Mouse (Mus musculus) liver (tissue): ENCODE measurements at regions not wholly inside any gene's neighbourhood (a gene's known extent, or its start where the extent isn't known, plus 50 kb on each side); places are given as distances from the start of the nearest gene placed in this dataset.
A peak's percentile ranks its signal among the peaks of the same experiment; 100 is the strongest.

ENCODE experiments used
- DNase-seq: peaks from one replicate; pipeline ENCODE4 v3.0.0-alpha.2; 2020; ENCODE audit warnings: mixed read lengths

- no peak for DNase-seq
These were observed 106.5 kb upstream of the Klf14 start for GRCm38 (mm10) chr6:31065419-31065818.

- no peak for DNase-seq
These were observed 108.0 kb upstream of the Klf14 start for GRCm38 (mm10) chr6:31066861-31067260.

DNA sequence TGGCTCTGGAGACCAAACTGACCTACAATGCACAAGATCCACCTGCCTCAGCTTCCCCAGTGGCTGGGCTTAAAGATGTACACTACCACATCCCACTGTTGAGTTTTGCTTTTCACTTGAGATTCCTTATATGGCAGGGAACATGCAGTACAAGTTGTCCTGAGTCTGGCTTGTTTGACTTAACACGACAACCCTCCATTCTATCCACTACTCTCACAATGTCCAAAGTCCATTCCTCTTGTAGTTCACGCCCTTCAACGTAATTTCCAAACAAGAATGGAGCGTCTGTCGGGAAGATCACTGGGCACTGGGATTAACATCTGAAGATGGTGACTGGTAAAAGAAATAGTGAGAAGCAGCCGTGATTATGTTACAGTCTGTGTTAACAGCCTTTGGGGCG, 108.6 kb upstream of the Klf14 start:
- DNase-seq = no peak

DNA sequence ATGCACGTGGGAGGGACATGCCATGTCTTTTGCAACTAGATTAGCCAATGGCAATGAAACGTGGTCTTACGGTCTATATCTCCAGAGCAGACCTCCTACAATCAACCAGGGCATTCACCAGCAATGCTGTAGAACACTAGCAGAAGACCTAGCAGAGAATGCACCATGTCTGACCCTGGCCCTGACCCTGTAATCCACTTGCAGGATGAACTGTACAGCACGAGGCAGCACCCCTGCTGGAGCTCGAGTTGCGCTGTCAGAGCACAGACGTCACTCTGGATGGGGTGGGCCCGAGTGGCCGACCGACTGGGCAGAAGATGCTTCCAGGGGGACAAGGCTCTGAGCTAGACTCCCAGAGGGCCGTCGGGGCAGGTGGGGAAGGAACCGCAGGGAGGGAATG, 110.4 kb upstream of the Klf14 start:
- DNase-seq = no peak

- no peak for DNase-seq
These were observed 111.7 kb upstream of the Klf14 start for GRCm38 (mm10) chr6:31070537-31070936.

GRCm38 (mm10) chr6:31070966-31071365, 112.1 kb upstream of the Klf14 start:
- no peak for DNase-seq

DNA sequence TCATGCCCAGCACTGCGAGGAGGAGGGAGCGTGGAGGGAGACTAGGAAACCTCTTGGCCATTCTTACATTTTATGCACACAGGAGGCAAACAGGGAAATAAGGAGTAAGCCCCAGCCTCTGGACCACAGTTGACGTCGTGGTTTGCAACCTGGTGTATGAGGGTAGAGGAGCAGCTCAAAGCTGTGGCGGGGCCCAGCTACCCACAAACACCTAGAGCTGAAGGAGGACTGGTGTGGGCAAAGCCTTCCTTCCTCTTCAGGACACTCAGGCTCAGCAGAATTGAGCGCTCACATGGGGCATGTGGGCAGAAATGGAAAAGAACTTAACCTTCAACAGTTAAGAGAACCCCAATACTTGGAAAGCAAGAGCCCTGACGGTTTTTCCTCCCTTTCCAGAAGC, 113.2 kb upstream of the Klf14 start:
- DNase-seq = no peak

DNA sequence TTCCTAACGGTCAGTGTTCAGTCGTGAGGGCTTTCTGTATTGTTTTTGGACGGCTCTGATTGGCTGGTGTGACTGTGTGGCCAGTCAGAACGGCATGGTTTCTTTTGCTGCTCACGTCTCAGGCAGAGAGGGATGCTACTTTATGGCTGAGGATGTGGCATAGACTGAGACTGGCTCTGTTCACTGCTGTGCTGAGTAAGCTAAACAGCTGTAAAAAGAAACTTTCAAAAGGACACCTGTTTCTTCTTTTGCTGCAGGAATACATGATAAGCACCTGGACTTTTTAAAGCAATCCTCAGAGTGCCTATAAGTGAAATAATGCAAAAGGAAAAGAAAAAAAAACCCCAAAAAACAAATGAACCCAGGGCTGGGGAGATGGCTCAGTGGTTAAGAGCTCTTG, 113.7 kb upstream of the Klf14 start:
- DNase-seq = no peak

GRCm38 (mm10) chr6:31073338-31073737, 114.5 kb upstream of the Klf14 start:
- no peak for DNase-seq

GRCm38 (mm10) chr6:31074394-31074793, 115.5 kb upstream of the Klf14 start:
- DNase-seq = no peak

DNA sequence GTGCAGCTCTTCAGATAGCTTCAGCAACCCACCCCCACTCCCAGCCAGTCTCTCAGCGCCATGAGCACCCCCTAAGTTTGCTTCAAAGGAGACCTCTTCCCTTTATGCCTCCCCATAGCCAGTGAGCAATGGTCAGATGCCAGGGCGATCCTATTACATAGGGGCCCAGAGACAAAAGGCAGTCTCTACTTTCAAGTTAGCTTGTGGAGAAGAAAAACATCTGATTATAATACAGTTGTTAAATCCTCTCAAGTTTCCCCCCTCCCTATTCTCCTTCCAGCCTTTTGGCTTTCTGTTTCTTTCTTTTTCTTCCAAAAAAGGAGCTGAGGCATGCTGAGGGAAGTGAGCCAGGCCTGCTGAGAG, 116.3 kb upstream of the Klf14 start:
- DNase-seq = no peak

DNA sequence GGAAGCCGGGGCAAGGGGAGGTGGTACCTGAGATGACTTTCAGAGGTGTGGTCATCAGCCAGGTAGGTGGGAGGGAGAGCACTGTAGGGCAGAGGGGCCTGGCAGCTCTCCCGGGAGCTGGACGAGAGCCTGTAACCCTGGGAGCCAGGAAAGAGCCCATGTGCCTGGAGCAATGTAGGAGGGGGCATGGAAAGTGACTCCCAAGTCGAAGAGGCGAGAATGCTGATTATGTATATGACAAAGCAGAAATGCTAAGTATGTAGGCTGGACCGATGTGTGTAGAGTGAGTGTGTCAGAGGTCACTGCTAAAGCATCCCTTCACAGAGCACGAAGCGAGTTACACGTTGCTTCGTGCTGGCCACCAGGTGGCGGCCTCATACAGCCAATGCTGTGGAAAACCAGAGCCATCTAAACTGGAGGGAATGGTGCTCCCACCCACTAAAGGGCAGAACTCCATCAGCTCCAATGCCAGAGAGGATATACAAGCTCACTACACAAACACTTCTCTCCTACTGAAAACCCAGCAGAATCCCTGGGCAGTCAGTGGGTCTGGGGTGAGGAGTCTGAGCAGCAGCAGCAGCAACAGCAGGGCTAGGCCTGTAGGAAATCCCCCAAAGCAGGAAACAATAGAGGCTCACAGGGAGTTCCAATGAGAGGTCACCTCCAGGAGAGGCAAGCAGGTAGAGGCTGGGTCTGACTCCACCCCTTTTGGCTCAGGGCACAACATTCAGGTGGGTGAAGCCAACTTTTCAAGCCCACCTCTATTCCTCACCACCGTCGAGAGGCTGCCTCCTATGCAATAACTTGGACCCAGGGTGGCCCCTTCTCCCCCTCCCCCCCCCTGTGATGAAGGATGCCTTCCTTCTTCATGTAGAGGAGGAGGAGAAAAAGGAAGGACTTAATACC, 116.9 kb upstream of the Klf14 start:
- peak; percentile 77 for DNase-seq

- no peak for DNase-seq
These were observed 117.6 kb upstream of the Klf14 start for GRCm38 (mm10) chr6:31076478-31076834.

DNA sequence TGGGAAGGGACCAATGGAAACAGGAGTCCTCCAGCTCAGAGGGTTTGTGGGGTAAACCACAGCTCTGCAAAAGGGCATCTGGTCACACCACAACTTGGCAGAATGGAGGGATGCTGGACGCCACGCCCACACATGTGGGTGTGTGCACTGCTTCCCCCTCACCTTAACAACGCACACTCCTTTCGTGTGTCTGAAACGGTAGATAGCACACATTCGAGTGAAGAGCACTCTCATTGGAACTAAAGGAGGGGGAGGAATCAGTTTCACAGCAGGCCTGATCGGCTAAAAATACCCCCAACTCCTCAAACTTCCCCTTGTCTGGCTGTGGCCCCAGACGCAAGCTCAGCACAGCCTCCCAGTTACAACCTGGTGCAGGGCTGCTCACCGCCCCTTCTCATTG, 118.3 kb upstream of the Klf14 start:
- DNase-seq = no peak

GRCm38 (mm10) chr6:31077779-31078178, 118.9 kb upstream of the Klf14 start:
- DNase-seq = no peak

GRCm38 (mm10) chr6:31078413-31078812, 119.5 kb upstream of the Klf14 start:
- no peak for DNase-seq

DNA sequence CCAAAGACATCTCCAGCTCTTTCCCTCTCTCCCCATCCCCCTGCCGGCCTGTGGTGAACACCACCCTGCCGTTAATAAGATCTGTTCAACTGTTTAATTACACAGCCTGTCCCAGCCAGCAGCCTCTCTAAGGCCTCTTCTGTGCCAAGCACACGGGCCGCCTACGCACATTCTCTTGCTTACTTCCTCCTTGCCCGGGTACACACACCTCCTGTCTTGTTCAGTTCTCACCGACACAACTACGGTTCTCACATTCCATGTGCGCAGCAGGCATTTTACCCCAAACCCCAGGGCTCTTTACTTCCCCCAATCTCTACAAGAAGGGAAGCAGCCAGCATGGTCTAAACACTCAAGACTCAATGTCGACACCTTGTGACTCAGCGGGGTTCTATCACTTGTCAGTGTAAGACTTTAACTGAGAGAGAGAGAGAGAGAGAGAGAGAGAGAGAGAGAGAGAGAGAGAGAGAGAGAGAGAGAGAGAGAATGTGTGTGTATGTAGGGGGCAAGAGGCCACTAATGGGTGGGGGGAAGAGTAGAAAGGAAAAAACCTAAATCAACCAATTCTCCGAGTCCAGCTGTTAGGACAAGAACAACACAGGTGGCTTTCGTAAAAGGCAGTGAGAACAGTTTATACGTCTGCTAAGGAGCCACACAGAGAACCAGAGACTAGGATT, 120.8 kb upstream of the Klf14 start:
- DNase-seq = no peak

- DNase-seq = no peak
These were observed 121.4 kb upstream of the Klf14 start for GRCm38 (mm10) chr6:31080279-31080678.

DNA sequence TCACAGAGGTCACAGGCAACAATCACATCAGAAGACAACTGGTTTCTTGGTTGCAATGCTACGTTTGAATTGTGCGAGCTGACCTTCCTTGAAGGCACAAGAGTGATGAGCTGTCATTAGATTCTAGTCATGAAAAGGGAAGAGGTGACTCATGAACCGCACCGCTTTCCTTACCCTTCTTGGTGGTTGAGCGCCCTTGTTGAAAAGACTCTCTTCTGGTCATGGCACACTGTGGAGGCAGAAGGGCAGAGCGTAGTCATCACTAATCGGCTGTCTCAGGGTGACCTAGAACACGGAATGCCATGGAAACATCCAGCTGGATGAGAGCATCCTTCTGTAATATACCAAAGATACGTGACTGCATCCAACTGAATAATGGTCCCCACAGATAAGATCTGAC, 121.8 kb upstream of the Klf14 start:
- DNase-seq = no peak

- no peak for DNase-seq
These were observed 122.4 kb upstream of the Klf14 start for GRCm38 (mm10) chr6:31081238-31081637.

DNA sequence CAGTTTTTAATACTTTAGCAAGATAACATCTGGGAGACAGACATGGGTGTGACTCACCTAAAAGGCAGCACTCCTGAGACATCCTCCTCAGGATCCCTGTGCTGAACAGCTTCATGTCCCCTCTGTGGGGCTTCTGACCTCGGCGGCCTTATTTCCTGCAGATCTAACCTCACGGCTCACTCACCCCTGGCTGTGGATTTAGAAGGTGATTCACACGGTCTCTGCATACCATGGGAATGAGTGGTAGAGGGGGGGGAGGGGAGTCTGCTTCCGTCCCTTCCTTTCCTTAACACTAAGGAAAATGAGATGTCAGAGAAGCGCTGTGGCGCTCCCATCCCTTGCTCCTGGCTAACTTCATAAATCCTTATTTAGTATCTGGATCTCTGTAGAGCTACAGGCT, 123.1 kb upstream of the Klf14 start:
- DNase-seq = no peak

- DNase-seq = no peak
These were observed 124.0 kb upstream of the Klf14 start for GRCm38 (mm10) chr6:31082613-31083470.

GRCm38 (mm10) chr6:31083701-31084100, 124.8 kb upstream of the Klf14 start:
- no peak for DNase-seq
